Mouse (Mus musculus): Measurements from ENCODE around the gene Lrrc45.
"Not testable (repeated sequence)": the region's sequence is repeated elsewhere in the genome, so short reads cannot be mapped to it uniquely, and the experiment has no call there.

Lrrc45 gene

DNA sequence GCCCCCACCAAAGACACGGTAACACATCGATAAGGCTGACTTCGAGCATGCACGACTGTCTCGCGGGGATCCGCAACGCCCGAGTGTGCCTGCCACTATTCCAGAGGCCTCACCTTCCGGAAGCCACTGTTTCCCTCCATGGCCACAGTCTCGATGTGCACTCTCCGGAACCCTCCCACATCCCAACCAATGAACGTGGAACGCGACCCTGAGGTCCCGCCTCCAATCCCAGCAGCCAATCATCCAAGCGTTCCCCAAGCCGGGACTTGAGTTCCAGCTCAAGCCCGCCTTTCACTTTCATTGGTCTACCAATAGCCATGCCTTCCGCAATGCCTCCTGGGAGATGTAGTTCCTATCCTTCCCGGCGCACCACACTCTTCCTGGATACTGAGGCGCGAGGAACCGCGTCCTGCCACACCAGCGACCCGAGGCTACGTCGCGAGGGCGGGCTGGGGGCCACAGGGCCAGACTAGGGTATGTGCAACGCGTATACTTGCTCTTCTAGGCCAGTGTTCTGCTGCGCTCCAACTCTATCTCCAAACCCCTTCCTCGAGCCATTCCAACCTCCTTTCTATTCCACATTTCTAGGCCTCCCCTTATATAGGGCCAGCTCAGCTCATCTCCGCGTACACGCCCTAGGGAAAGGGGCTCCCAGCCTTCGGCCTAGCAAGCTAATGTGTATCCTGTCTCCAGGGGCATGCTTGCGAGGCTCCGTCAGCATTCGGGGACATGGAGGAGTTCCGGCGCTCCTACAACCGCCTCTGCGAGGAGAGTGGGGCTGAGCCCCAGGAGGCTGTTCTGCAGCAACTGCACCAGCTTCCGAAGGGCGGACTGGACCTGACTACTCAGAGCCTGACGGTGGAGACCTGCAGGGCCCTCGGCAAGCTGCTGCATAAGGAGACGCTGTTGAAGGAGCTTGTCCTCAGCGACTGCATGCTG, at the start of gene Lrrc45, which contains the start of gene Cenpx:
Lrrc45 (plus strand) TSS at position 346 of the 939 bp plus-strand sequence.
Cenpx (minus strand) TSS at position 159 of the 939 bp plus-strand sequence.
- DNase-seq (ENCODE audit: low spot score) = peak; percentile 97

- no peak for DNase-seq (ENCODE audit: low spot score)
Measured at GRCm38 (mm10) chr11:120665406-120665805, 48.3 kb upstream of the Lrrc45 start.

GRCm38 (mm10) chr11:120666617-120667016, 47.1 kb upstream of the Lrrc45 start:
- no peak for DNase-seq (ENCODE audit: low spot score)

- DNase-seq (ENCODE audit: low spot score) = peak; percentile 92
Measured at GRCm38 (mm10) chr11:120672687-120673593, 40.8 kb upstream of the Lrrc45 start, which contains the start of gene Aspscr1. Gene Aspscr1 (plus strand): TSS chr11:120672973.

GRCm38 (mm10) chr11:120673594-120674122, 40.1 kb upstream of the Lrrc45 start:
- no peak for DNase-seq (ENCODE audit: low spot score)

- DNase-seq (ENCODE audit: low spot score) = not testable (repeated sequence)
Measured at GRCm38 (mm10) chr11:120675875-120676274, 37.9 kb upstream of the Lrrc45 start.

GRCm38 (mm10) chr11:120676951-120677350, 36.8 kb upstream of the Lrrc45 start:
- DNase-seq (ENCODE audit: low spot score) = no peak

GRCm38 (mm10) chr11:120679909-120680308, 33.8 kb upstream of the Lrrc45 start:
- no peak for DNase-seq (ENCODE audit: low spot score)

GRCm38 (mm10) chr11:120682683-120683082, 31.0 kb upstream of the Lrrc45 start:
- no peak for DNase-seq (ENCODE audit: low spot score)

DNA sequence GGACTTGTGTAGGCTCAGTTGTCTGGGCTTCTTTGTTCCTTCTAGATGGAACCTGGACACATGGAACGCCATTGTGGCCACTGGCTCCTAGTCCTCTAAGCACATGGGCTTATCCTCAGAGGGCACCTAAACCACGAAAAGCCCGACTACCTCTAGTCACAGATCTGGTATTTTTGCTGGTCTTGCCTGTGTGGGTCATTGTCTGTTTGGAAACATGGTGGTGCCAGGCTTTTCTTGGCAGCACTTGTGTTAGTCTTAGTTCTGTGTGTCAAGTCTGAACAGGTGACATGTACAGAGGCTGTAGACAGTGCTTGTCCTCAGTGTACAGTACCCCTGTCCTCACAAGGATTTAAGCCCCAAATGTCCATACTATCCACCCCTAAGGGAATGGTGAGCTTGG, 30.2 kb upstream of the Lrrc45 start:
- no peak for DNase-seq (ENCODE audit: low spot score)

- no peak for DNase-seq (ENCODE audit: low spot score)
Measured at GRCm38 (mm10) chr11:120684086-120684485, 29.6 kb upstream of the Lrrc45 start.

GRCm38 (mm10) chr11:120684660-120685059, 29.1 kb upstream of the Lrrc45 start:
- no peak for DNase-seq (ENCODE audit: low spot score)

DNA sequence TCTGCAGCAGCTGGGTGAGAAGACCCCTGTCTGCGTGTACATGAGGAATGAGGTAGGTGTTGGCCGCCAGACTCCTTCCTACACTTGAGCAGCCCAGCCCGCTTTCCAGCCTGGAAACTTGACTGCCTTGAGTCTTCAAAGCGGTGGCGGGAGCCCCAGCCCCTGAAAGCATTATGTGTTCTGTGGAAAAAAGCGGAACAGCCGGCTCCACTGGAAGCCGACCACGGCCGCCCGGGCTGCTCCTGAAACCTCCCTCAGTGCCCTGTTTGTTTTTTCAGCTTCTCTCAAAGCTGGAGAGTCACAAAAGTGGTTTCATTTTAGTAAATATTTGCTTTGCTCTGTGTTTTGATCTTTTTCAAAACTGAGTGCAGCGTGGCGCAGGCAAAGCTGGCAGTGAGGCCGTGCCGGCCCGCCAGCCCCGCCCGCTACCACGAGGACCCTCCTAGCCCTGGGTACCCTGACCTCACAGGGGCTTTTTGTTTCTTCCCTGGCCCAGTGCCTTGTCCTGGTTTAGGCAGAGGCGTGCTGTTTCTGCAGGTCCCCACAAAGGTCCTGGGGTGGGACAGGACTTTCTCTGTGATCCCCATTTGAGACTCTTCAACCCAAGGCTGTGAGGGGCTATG, 27.0 kb upstream of the Lrrc45 start:
- no peak for DNase-seq (ENCODE audit: low spot score)

DNA sequence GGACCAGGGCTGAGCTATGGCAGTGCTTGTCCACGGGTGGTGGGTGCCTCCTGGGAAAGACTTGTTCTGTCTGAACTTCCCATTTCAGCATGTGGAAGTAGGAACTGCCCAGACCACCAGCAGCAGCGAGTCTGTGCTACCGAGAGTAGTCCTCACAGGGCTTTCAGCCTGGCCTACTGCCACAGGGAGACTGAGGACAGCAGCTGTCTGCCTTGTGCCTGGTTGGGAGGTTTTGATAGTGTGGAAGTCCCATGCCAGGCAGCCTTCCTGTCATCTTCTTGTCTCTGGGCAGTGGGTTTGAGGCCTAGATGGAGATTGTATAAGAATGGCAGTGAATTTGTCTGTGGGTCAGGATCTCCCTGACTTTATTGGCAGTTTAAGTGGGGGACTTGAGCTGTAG, 24.4 kb upstream of the Lrrc45 start:
- DNase-seq (ENCODE audit: low spot score) = no peak

DNA sequence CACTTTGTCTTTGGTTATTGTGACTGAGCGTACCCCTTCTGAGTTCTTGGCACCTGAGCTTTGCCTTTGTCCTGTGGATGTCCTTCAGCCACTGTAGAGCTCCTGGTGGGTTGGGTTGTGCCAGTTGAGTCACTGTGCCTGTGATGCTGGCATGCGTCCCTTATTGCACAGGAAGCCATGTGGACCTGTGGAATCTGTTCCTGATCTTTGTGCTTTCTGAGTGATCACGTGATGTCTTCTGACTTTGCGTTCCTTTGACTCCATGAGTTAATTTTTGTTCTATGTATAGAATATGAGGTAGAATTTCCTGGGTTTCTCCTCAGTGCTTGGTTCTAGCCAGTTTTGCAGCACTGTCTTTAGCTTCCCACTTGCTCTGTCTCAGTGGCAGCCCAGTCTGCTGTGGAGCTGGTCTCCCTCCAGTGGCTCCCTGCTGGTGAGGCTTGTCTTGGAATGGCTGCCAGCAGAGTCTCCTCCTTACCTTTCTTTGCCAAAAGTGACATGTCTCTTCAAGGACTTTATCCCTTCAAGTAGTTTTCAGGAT, 21.2 kb upstream of the Lrrc45 start:
- no peak for DNase-seq (ENCODE audit: low spot score)

- no peak for DNase-seq (ENCODE audit: low spot score)
Measured at GRCm38 (mm10) chr11:120693461-120693860, 20.3 kb upstream of the Lrrc45 start.

DNA sequence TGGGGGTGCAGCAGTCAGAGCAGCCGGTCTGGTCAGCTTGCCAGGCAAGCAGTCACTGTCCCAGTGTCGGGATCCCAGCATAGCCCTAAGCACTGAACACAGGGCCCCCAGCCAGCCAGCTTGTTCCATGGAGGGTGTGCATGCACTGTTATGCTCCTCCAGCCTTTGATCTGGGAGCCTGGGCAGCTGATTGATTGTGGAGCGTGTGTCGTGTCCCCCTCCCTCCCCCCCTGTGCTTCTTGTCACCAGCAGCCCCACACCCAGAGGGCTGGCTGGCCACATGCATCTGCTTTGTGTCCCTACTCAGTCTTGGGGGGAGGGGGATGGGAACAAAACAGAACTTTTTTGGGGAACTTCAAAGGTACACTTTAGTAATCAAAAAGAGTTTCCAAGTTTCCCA, 18.5 kb upstream of the Lrrc45 start:
- DNase-seq (ENCODE audit: low spot score) = no peak

- DNase-seq (ENCODE audit: low spot score) = no peak
Measured at GRCm38 (mm10) chr11:120695641-120696040, 18.1 kb upstream of the Lrrc45 start.

GRCm38 (mm10) chr11:120696568-120696967, 17.2 kb upstream of the Lrrc45 start:
- no peak for DNase-seq (ENCODE audit: low spot score)

DNA sequence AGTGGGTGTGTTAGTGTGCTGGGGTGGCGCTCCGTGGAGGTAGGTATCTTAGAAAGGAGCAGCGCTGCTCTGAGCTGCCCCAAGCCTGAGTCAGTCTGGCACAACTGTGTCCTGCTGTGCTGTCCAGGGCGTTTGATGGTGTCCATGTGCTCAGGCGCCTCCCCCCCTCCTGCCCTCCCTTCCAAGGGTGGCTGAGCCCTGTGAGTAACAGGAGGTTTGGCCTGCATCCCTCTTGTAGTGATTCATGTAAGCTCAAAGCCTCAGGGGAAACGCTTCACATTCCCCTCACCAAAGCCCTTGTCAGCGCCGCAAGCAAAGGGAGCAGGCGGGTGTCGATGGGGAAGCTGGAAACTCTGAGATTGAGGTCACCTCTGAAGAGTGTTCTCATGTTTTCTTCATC, 16.0 kb upstream of the Lrrc45 start:
- DNase-seq (ENCODE audit: low spot score) = peak; percentile 61

- DNase-seq (ENCODE audit: low spot score) = peak; percentile 55
Measured at GRCm38 (mm10) chr11:120703696-120704454, 9.8 kb upstream of the Lrrc45 start.

Measured in ovary, adult 18-20 months (tissue).